Mouse (Mus musculus) ES-E14 (cell line): Measurements from ENCODE around the gene Rhob.

ENCODE experiments used
- CHD2 ChIP-seq: IDR thresholded peaks from 2 replicates; pipeline ENCODE4 v1.6.1; 2014; ENCODE audit warnings: mild to moderate bottlenecking, low read depth, low read length, inconsistent platforms
- MAFK ChIP-seq: IDR thresholded peaks from 2 replicates; pipeline ENCODE4 v1.6.1; 2014; ENCODE audit warnings: mild to moderate bottlenecking, low read depth, low read length, inconsistent platforms; ENCODE audit not compliant: insufficient read depth
- ZC3H11A ChIP-seq: IDR thresholded peaks from 2 replicates; pipeline ENCODE4 v1.6.1; 2012; ENCODE audit warnings: low read depth, mild to moderate bottlenecking, inconsistent platforms, low read length, borderline replicate concordance

DNA sequence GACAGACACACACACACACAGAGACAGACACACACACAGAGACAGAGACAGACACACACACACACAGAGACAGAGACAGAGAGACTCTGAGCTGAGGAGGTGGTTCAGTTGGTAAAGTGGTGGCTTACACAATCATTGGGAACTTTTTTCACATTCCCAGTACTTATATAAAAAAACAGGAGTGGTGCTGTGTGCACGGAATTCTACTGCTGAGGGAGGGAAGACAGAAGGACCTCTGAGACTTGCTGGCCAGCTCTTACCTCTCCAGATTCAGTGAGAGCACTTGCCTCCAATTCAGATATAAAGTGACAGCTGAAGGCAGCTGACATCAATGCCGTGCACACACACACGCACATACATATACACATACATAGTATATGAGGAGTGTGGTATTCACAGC, 34.1 kb downstream of the Rhob start:
- TF ChIP-seq ZC3H11A, result no peak
- TF ChIP-seq MAFK, result no peak
- no peak for TF ChIP-seq CHD2
